Mouse (Mus musculus) stomach, embryonic 14.5 days (tissue): Measurements from ENCODE around the gene Cstl1. TPM values are rescaled to one million over a fixed set of nuclear protein-coding genes. Genes with fewer than 3 reads are reported as not detected.
A peak's percentile ranks its signal among the peaks of the same experiment; 100 is the strongest.

Experiments
- ATAC-seq: fragments of 200-750 bp; cut with Nextera tagmentation; 2 replicates; pipeline ENCODE4 v1.8.0; 2017; ENCODE audit warnings: low read depth, moderate TSS enrichment; ENCODE audit not compliant: insufficient number of reproducible peaks, insufficient read depth, low FRiP score
- H3K27ac ChIP-seq: fragments of 300-500 bp; sonication (generic); 2 replicates; pipeline ENCODE4 v1.5.1; 2014; ENCODE audit warnings: mild to moderate bottlenecking, low read length, moderate library complexity, mixed read lengths
- H3K27me3 ChIP-seq: fragments of 300-500 bp; sonication (generic); 2 replicates; pipeline ENCODE4 v1.6.1; 2014; ENCODE audit warnings: low read length, control low read depth, mixed read lengths; ENCODE audit not compliant: control insufficient read depth, insufficient read depth
- H3K36me3 ChIP-seq: fragments of 300-500 bp; sonication (generic); 2 replicates; pipeline ENCODE4 v1.6.1; 2014; ENCODE audit warnings: mild to moderate bottlenecking, control low read depth, low read length, moderate library complexity, mixed read lengths; ENCODE audit not compliant: control insufficient read depth, insufficient read depth
- H3K4me1 ChIP-seq: fragments of 300-500 bp; sonication (generic); 2 replicates; pipeline ENCODE4 v1.6.1; 2014; ENCODE audit warnings: low read length, control low read depth, mixed read lengths; ENCODE audit not compliant: control insufficient read depth, insufficient read depth
- H3K4me2 ChIP-seq: fragments of 300-500 bp; sonication (generic); replicated peaks from 2 replicates; pipeline ENCODE4 v1.6.1; 2014; ENCODE audit warnings: low read depth, low read length, control low read depth
- H3K4me3 ChIP-seq: fragments of 300-500 bp; sonication (generic); 2 replicates; pipeline ENCODE4 v1.5.1; 2014; ENCODE audit warnings: low read depth, low read length, control low read depth
- H3K9ac ChIP-seq: fragments of 300-500 bp; sonication (generic); replicated peaks from 2 replicates; pipeline ENCODE4 v1.6.1; 2014; ENCODE audit warnings: low read depth, mild to moderate bottlenecking, control low read depth, low read length, moderate library complexity, mixed read lengths
- H3K9me3 ChIP-seq: fragments of 300-500 bp; sonication (generic); 2 replicates; pipeline ENCODE4 v1.6.1; 2016; ENCODE audit warnings: low read depth, low read length, control low read depth; ENCODE audit not compliant: control insufficient read depth
- WGBS: fragments of 180-500 bp; shearing (Covaris S2); extraction: QIAGEN DNeasy Blood & Tissue Kit; methylation state at CpG from one replicate; pipeline ENCODE4 v1.1.7; 2014; 5-methylcytosine and 5-hydroxymethylcytosine counted together
- polyA plus RNA-seq: library from polyadenylated mRNA; unstranded; fragments of >200 nt; fragmentation: Nextera tagmentation; extraction: Ambion mirVana; gene quantifications from 2 replicates; pipeline ENCODE4 v1.2.1, GENCODE M21; 2014

Cstl1 gene
- polyA plus RNA-seq: not detected in 2 replicates

- 68% methylated on average over 1 of the region's 1 CpGs for WGBS
- no peak for ATAC-seq
- no peaks in the 10 kb centered on the region for H3K4me1 ChIP-seq
Measured at GRCm38 (mm10) chr2:148750058-148750457, at the start of gene Cstl1. Gene Cstl1 (plus strand): TSS chr2:148750358.

GRCm38 (mm10) chr2:148706409-148707201 lies 43.6 kb upstream of the Cstl1 start:
- no peaks in the 10 kb centered on the region for H3K9me3 ChIP-seq

More at GRCm38 (mm10) chr2:148750058-148750457, at the start of gene Cstl1:
- Histone ChIP-seq H3K27ac (no peak within 1 kb of the TSS), H3K4me3 (no peak within 1 kb of the TSS), H3K9ac (no peak within 1 kb of the TSS), H3K9me3 (no peaks in the 10 kb centered on the region), H3K27me3 (no peaks in the 10 kb centered on the region), H3K36me3 (no peaks in the 10 kb centered on the region), H3K4me2 (no peak within 1 kb of the TSS)

DNA sequence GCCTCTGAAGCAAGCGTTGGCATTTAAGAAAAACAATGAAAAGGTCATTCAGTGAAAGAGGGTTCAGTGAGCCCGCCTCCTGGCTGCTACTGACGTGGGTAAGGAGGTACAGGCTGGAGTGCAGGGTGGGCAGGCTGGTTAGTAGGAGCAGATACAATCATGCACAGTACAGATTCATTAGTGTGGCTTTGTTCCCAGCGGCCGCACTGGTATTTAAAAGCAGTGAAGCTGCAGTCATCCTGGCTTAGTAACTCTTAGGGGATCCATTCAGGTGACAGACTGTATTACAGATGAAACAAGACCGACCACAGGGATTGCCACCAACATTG lies 43.0 kb upstream of the Cstl1 start:
- no peaks in the 10 kb centered on the region for H3K4me1 ChIP-seq
- H3K4me3 ChIP-seq: no peak overlapping the region
- H3K36me3 ChIP-seq: peaks cover 11% of the 10 kb centered on the region; the same call in 1 of the 2 replicates
- no peak overlapping the region for H3K27ac ChIP-seq
- H3K27me3 ChIP-seq: no peaks in the 10 kb centered on the region
- H3K9me3 ChIP-seq: no peaks in the 10 kb centered on the region
- H3K4me2 ChIP-seq: no peak overlapping the region
- WGBS: 81% methylated on average over 6 of the region's 6 CpGs
- H3K9ac ChIP-seq: no peak overlapping the region
- no peak for ATAC-seq

More at GRCm38 (mm10) chr2:148706409-148707201, 43.6 kb upstream of the Cstl1 start:
- Histone ChIP-seq H3K9ac (no peak overlapping the region), H3K4me2 (no peak overlapping the region), H3K4me1 (no peaks in the 10 kb centered on the region), H3K36me3 (peaks cover 11% of the 10 kb centered on the region; the same call in 1 of the 2 replicates), H3K4me3 (no peak overlapping the region), H3K27ac (no peak overlapping the region), H3K27me3 (no peaks in the 10 kb centered on the region)
- peak; percentile 18; the same call in 1 of the 2 replicates for ATAC-seq
- WGBS: 83% methylated on average over 15 of the region's 15 CpGs

- Histone ChIP-seq H3K27me3 (no peaks in the 10 kb centered on the region), H3K9me3 (no peaks in the 10 kb centered on the region), H3K4me3 (no peak overlapping the region), H3K36me3 (0 out of 2 replicates have a peak, but pooled peaks cover 2% of the 10 kb centered on the region), H3K27ac (no peak overlapping the region), H3K4me1 (no peaks in the 10 kb centered on the region), H3K4me2 (no peak overlapping the region), H3K9ac (no peak overlapping the region)
- no peak for ATAC-seq
- whole genome bisulfite sequencing: 71% methylated on average over 3 of the region's 3 CpGs
Measured at GRCm38 (mm10) chr2:148712326-148712725, 37.8 kb upstream of the Cstl1 start.

DNA sequence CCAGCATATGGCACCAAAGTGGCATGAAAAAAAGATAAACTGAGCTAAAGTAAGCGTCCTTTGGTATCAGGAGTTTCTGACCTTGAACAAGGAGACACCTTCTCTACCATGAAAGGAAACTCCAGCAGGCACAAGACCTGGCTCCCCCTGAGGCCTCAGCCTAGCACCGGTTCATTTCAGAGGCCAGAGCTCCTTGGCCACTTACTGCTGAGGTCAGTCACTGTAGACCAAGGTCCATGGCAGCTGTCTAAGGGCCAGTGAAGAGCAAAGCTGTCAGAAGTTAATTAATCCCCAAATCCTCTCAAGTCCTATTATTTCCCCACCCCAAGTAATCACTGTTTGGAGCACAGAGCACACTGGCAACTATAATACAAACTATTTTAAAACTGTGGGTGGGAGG lies 33.1 kb upstream of the Cstl1 start:
- no peaks in the 10 kb centered on the region for H3K9me3 ChIP-seq
- no peaks in the 10 kb centered on the region for H3K4me1 ChIP-seq
- no peak for ATAC-seq
- no peak overlapping the region for H3K4me3 ChIP-seq
- no peak overlapping the region for H3K4me2 ChIP-seq
- H3K9ac ChIP-seq: no peak overlapping the region
- 75% methylated on average over 2 of the region's 2 CpGs for WGBS
- H3K36me3 ChIP-seq: no peaks in the 10 kb centered on the region
- no peaks in the 10 kb centered on the region for H3K27me3 ChIP-seq
- no peak overlapping the region for H3K27ac ChIP-seq

DNA sequence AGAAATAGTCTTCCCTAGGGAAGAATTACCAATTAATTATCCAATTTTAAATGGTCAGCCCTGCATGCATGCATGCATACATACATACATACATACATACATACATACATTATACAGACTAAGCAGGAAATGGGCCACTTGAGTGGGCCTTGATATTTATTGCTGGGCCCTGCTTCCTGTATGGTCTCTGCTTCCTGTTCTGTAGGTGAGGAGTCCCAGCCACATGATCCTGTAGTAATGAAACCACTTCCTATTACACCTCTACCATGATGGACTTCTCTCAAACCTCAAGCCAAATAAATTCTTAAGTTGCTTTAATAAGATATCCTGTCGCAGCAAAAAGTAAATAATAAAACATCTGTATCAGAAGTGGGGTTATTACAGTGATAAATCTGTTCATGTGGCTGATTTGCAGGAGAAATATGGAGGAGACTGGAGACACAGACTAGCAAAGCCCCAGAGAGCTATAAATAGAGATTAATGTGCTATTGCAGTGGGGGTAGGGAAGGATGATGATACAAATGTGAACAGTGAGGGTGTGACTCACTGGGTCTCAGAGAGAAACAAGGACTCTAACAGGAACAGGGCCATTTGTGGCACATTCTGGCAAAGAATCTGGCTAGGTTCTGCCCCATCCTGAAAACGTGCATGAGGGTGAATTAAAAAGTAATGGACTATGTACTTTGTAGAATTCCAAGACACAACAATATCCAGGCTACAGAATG lies 30.7 kb upstream of the Cstl1 start:
- no peak overlapping the region for H3K4me3 ChIP-seq
- WGBS: 55% methylated on average over 2 of the region's 2 CpGs
- H3K27ac ChIP-seq: no peak overlapping the region
- H3K4me2 ChIP-seq: no peak overlapping the region
- no peak overlapping the region for H3K9ac ChIP-seq
- H3K27me3 ChIP-seq: no peaks in the 10 kb centered on the region
- H3K4me1 ChIP-seq: no peaks in the 10 kb centered on the region
- no peaks in the 10 kb centered on the region for H3K9me3 ChIP-seq
- ATAC-seq: no peak
- H3K36me3 ChIP-seq: no peaks in the 10 kb centered on the region

DNA sequence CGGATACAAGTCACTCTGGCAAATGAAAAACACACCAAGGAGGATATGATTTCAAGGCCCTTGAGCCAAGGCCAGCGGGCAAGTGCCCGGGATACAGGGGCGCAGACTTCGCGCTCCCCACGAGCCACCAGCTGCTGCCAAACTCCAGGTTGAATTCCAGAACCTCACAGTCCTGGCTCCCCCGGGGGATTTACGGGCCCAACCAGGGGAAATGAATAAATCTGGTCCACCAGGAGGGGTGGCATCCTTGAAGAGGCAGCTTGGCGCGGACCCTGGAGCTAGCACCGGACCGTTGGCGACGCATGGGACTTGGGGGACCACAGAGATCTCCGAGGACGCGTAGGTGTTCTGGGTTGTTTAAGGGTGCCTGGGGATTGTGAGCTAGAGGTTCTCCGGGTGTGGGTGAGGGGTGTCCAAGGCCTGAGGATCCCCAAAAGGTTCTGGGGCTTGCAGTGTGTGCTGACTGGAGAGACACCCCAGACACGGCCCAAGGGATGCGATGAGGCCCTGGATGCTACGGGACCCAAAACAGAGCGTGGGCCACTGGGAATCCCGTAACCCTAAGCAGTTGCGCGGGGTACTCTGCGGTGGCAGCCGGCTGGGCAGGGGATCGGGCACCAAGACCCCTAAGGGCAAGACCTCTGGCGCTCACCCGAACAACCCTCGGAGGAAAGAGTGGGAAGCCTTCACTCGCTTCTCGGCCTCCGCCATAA lies 18.4 kb upstream of the Cstl1 start:
- peak overlapping the region; percentile 52 for H3K9ac ChIP-seq
- H3K4me3 ChIP-seq: peak overlapping the region; percentile 76
- 0 out of 2 replicates have a peak, but pooled peaks cover 6% of the 10 kb centered on the region for H3K4me1 ChIP-seq
- ATAC-seq: peak; percentile 47; the same call in 1 of the 2 replicates
- no peaks in the 10 kb centered on the region for H3K36me3 ChIP-seq
- H3K9me3 ChIP-seq: no peaks in the 10 kb centered on the region
- H3K4me2 ChIP-seq: peak overlapping the region; percentile 72
- H3K27me3 ChIP-seq: no peaks in the 10 kb centered on the region
- under 1% methylated on average over 35 of the region's 35 CpGs for WGBS
- peak overlapping the region; percentile 27; the same call in 1 of the 2 replicates for H3K27ac ChIP-seq

- 3% methylated on average over 18 of the region's 18 CpGs for WGBS
- peak; percentile 100 for ATAC-seq
- H3K27ac ChIP-seq: peak within 1 kb of the TSS; percentile 27; the same call in 1 of the 2 replicates
- 0 out of 2 replicates have a peak, but pooled peaks cover 6% of the 10 kb centered on the region for H3K4me1 ChIP-seq
- peak within 1 kb of the TSS; percentile 52 for H3K9ac ChIP-seq
- peak within 1 kb of the TSS; percentile 72 for H3K4me2 ChIP-seq
- H3K4me3 ChIP-seq: peak within 1 kb of the TSS; percentile 76
- no peaks in the 10 kb centered on the region for H3K36me3 ChIP-seq
- no peaks in the 10 kb centered on the region for H3K27me3 ChIP-seq
- H3K9me3 ChIP-seq: no peaks in the 10 kb centered on the region
Measured at GRCm38 (mm10) chr2:148732327-148733000, 17.7 kb upstream of the Cstl1 start, which contains the start of gene Napb. Gene Napb (minus strand): TSS chr2:148732467.
